Mouse (Mus musculus): ENCODE data around the gene Tmbim6. TPM values are rescaled to one million over a fixed set of nuclear protein-coding genes. Genes with fewer than 3 reads are reported as not detected.

Gene Tmbim6
- 245 and 247 TPM in 2 replicates for polyA plus RNA-seq (2016; fragmentation: Nextera tagmentation; extraction: Ambion mirVana)

GRCm38 (mm10) chr15:99392486-99393385 is at the start of gene Tmbim6:
Gene Tmbim6 (plus strand): TSS chr15:99392882.
- Histone ChIP-seq H3K36me3 (no peaks in the 10 kb centered on the region), H3K9ac (peak within 1 kb of the TSS; percentile 89), H3K9me3 (no peaks in the 10 kb centered on the region), H3K4me3 (peak within 1 kb of the TSS; percentile 68), H3K4me1 (peaks cover 37% of the 10 kb centered on the region), H3K27me3 (replicated peaks) (no peaks in the 10 kb centered on the region), H3K27ac (no peak within 1 kb of the TSS; the same call in 1 of the 2 replicates), H3K4me2 (replicated peaks) (peak within 1 kb of the TSS; percentile 99)
- ATAC-seq (ENCODE audit: low FRiP score, low read depth): peak; percentile 100
- under 1% methylated on average over 51 of the region's 51 CpGs for WGBS

DNA sequence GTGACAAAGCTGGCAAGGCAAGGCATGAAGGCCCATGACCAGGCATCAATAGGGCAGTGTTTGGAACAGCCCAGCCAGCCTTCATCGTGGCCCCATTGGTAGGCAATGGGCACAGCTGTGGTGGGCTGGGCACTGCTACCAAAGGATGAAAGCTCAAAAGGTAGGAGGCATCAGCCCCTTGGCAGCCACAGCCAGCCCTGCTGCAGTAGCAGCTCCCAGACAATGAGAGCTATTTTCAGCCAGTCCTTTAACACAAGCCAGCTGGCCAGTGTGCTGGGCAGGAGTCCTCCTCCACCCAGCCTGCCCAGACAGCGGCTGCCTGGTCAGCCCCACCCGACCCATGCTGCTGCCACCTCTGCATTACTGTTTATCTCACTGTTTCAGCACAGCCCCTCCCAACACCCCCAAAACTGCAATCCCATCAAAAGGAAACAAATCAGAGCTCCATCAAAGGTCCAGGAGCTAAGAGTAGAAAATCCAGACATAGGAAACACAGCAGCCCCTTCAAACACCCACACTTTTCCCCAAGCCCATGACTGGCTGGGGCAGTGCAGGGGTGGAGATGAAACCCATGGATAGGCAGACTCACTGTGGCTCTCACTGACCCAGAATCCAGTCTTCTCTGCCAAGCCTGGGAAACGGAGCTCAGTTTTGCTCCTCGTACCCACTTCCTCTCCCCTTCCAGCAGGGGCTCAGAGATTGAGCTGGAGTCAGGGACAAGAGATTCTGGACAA is 49.1 kb upstream of the Tmbim6 start:
- Histone ChIP-seq H3K36me3 (no peaks in the 10 kb centered on the region), H3K9ac (no peak overlapping the region), H3K4me2 (replicated peaks) (no peak overlapping the region), H3K27me3 (replicated peaks) (no peaks in the 10 kb centered on the region), H3K27ac (no peak overlapping the region), H3K4me3 (no peak overlapping the region), H3K4me1 (peaks cover 24% of the 10 kb centered on the region), H3K9me3 (no peaks in the 10 kb centered on the region)
- 57% methylated on average over 5 of the region's 5 CpGs for WGBS
- no peak for ATAC-seq (ENCODE audit: low FRiP score, low read depth)

GRCm38 (mm10) chr15:99344148-99344870 is 48.4 kb upstream of the Tmbim6 start:
- Histone ChIP-seq H3K9me3 (no peaks in the 10 kb centered on the region), H3K27me3 (replicated peaks) (no peaks in the 10 kb centered on the region), H3K4me1 (peaks cover 24% of the 10 kb centered on the region), H3K4me2 (replicated peaks) (no peak overlapping the region), H3K4me3 (no peak overlapping the region), H3K27ac (no peak overlapping the region), H3K36me3 (no peaks in the 10 kb centered on the region), H3K9ac (no peak overlapping the region)
- no peak for ATAC-seq (ENCODE audit: low FRiP score, low read depth)
- 70% methylated on average over 8 of the region's 8 CpGs for WGBS

DNA sequence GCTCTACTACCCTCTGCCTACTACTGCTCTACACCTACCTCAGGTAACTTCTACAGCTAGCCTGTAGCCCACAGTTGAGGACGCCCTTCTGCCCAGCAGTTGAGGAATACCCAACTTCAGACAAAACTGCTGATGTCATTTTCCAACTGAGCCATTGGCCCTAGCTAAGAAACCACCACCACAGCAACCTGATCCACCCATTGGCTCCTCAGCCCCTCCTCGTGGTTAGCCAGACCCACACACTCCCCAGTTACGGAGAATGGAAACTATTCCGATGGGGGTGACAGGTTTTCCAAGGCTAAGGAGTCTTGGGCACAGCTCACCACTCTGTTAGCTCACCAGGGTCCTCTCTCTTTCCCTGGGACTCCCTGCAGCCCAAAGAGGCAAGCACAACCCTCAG is 47.7 kb upstream of the Tmbim6 start:
- H3K27ac ChIP-seq: no peak overlapping the region
- no peak overlapping the region for H3K9ac ChIP-seq
- H3K9me3 ChIP-seq: no peaks in the 10 kb centered on the region
- H3K36me3 ChIP-seq: no peaks in the 10 kb centered on the region
- H3K27me3 ChIP-seq (replicated peaks): no peaks in the 10 kb centered on the region
- H3K4me1 ChIP-seq: peaks cover 24% of the 10 kb centered on the region
- H3K4me2 ChIP-seq (replicated peaks): no peak overlapping the region
- 83% methylated on average over 4 of the region's 4 CpGs for WGBS
- ATAC-seq (ENCODE audit: low FRiP score, low read depth): no peak
- H3K4me3 ChIP-seq: no peak overlapping the region

DNA sequence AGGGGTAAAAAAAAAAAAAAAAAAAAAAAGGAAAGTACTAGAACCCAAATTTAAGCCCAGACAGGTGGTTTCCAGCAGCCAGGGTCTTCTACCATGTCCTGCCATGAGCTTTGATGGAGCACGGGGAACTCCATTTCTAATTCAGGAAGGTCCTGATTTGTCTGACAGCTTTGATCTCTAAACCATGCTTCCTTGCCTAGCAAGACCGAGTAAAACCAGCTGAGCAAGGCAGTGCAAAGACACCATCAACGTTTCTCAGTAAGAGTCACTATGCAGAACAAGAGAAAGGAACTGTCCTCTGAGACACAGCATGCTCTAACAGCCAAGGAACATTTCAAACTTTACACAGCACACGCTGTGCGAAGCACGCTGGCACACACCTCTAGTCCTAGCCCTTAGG is 41.1 kb upstream of the Tmbim6 start:
- Histone ChIP-seq H3K4me2 (replicated peaks) (no peak overlapping the region), H3K4me1 (no peaks in the 10 kb centered on the region), H3K9me3 (no peaks in the 10 kb centered on the region), H3K4me3 (no peak overlapping the region), H3K9ac (no peak overlapping the region), H3K27me3 (replicated peaks) (no peaks in the 10 kb centered on the region), H3K27ac (no peak overlapping the region), H3K36me3 (no peaks in the 10 kb centered on the region)
- no peak for ATAC-seq (ENCODE audit: low FRiP score, low read depth)
- 85% methylated on average over 6 of the region's 6 CpGs for WGBS

- Histone ChIP-seq H3K27ac (no peak overlapping the region), H3K4me1 (no peaks in the 10 kb centered on the region), H3K9ac (no peak overlapping the region), H3K9me3 (no peaks in the 10 kb centered on the region), H3K27me3 (replicated peaks) (no peaks in the 10 kb centered on the region), H3K4me2 (replicated peaks) (no peak overlapping the region), H3K4me3 (no peak overlapping the region), H3K36me3 (no peaks in the 10 kb centered on the region)
- WGBS: 80% methylated on average over 5 of the region's 5 CpGs
- ATAC-seq (ENCODE audit: low FRiP score, low read depth): no peak
Observed at GRCm38 (mm10) chr15:99352306-99352705, 40.4 kb upstream of the Tmbim6 start.

GRCm38 (mm10) chr15:99355660-99356059 is 37.0 kb upstream of the Tmbim6 start:
- 81% methylated on average over 6 of the region's 6 CpGs for WGBS
- ATAC-seq (ENCODE audit: low FRiP score, low read depth): no peak
- Histone ChIP-seq H3K4me3 (no peak overlapping the region), H3K9me3 (no peaks in the 10 kb centered on the region), H3K27ac (no peak overlapping the region), H3K36me3 (no peaks in the 10 kb centered on the region), H3K4me2 (replicated peaks) (no peak overlapping the region), H3K4me1 (no peaks in the 10 kb centered on the region), H3K27me3 (replicated peaks) (no peaks in the 10 kb centered on the region), H3K9ac (no peak overlapping the region)

- Histone ChIP-seq H3K27me3 (replicated peaks) (no peaks in the 10 kb centered on the region), H3K27ac (no peak overlapping the region), H3K4me3 (no peak overlapping the region), H3K36me3 (no peaks in the 10 kb centered on the region), H3K9ac (no peak overlapping the region), H3K9me3 (no peaks in the 10 kb centered on the region), H3K4me1 (no peaks in the 10 kb centered on the region), H3K4me2 (replicated peaks) (no peak overlapping the region)
- ATAC-seq (ENCODE audit: low FRiP score, low read depth): no peak
- 86% methylated on average over 6 of the region's 6 CpGs for WGBS
Observed at GRCm38 (mm10) chr15:99356462-99356861, 36.2 kb upstream of the Tmbim6 start.

- no peaks in the 10 kb centered on the region for H3K36me3 ChIP-seq
- H3K4me1 ChIP-seq: no peaks in the 10 kb centered on the region
- no peak overlapping the region for H3K9ac ChIP-seq
- no peaks in the 10 kb centered on the region for H3K27me3 ChIP-seq (replicated peaks)
- H3K4me3 ChIP-seq: no peak overlapping the region
- WGBS: 91% methylated on average over 9 of the region's 9 CpGs
- no peak overlapping the region for H3K27ac ChIP-seq
- H3K4me2 ChIP-seq (replicated peaks): no peak overlapping the region
- no peaks in the 10 kb centered on the region for H3K9me3 ChIP-seq
- no peak for ATAC-seq (ENCODE audit: low FRiP score, low read depth)
Observed at GRCm38 (mm10) chr15:99358952-99359351, 33.7 kb upstream of the Tmbim6 start.

GRCm38 (mm10) chr15:99364022-99364530 is 28.6 kb upstream of the Tmbim6 start:
- Histone ChIP-seq H3K4me1 (peaks cover 9% of the 10 kb centered on the region), H3K9ac (no peak overlapping the region), H3K36me3 (no peaks in the 10 kb centered on the region), H3K4me2 (replicated peaks) (no peak overlapping the region), H3K27ac (no peak overlapping the region), H3K4me3 (no peak overlapping the region), H3K9me3 (no peaks in the 10 kb centered on the region), H3K27me3 (replicated peaks) (no peaks in the 10 kb centered on the region)
- ATAC-seq (ENCODE audit: low FRiP score, low read depth): no peak
- WGBS: 82% methylated on average over 7 of the region's 7 CpGs

DNA sequence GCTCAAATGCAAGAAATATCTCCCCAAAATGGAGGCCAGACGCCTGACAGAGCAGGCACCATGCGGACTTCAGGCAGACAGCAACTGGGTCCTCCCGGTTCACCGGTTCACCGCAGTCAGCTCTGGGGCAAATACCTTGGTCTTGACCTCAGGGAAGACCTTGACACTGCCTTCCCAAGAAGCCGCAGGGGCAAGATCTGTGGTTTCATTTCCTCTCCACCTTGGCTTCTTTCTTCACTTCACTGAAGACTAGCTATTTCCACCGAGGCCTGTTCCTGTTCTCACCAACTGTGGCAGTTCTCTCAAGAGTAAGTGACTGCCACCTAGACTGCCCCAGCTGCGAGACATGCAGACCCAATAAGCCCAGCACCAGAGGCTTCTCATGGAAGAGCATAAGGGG is 27.8 kb upstream of the Tmbim6 start:
- Histone ChIP-seq H3K9me3 (no peaks in the 10 kb centered on the region), H3K9ac (no peak overlapping the region), H3K36me3 (no peaks in the 10 kb centered on the region), H3K27me3 (replicated peaks) (no peaks in the 10 kb centered on the region), H3K27ac (no peak overlapping the region), H3K4me3 (no peak overlapping the region), H3K4me1 (peaks cover 13% of the 10 kb centered on the region), H3K4me2 (replicated peaks) (no peak overlapping the region)
- ATAC-seq (ENCODE audit: low FRiP score, low read depth): no peak
- WGBS: 75% methylated on average over 8 of the region's 8 CpGs
